Mouse (Mus musculus): ENCODE measurements around the gene Rergl. TPM values are rescaled to one million over a fixed set of nuclear protein-coding genes. Genes with fewer than 3 reads are reported as not detected.

The Rergl gene
- polyA plus RNA-seq, 1 experiment from 2014 or later: 5.4 TPM

DNA sequence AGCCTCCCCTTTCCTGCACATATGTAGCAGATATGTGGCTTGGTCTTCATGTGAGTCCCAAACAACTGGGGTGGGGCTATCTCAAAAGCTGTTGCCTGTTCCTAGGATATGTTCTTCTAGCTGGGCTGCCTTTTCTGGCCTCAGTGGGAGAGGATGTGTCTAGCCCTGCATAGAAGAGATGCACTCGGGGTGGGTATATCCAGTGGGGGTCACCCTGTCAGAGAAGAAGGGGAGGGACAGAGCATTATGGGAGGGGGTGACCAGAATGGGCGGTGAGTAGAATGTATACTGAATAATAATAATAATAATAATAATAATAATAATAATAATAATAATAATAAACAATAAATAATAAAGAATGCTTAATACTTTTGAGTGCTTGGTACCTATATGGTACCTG lies 57.8 kb downstream of the Rergl start:
- ATAC-seq (ENCODE audit: low FRiP score, low TSS enrichment): no peak
- Histone ChIP-seq H3K9ac (replicated peaks; ENCODE audit: low read length) (no peak overlapping the region), H3K4me3 (ENCODE audit: low read length) (no peak overlapping the region), H3K27me3 (ENCODE audit: insufficient read depth, low read length) (no peaks in the 10 kb centered on the region), H3K9me3 (ENCODE audit: low read length) (no peaks in the 10 kb centered on the region), H3K27ac (ENCODE audit: low read length) (no peak overlapping the region), H3K4me1 (ENCODE audit: insufficient read depth, low read length) (no peaks in the 10 kb centered on the region), H3K4me2 (replicated peaks; ENCODE audit: low read depth, low read length) (no peak overlapping the region), H3K36me3 (ENCODE audit: insufficient read depth, low read length) (no peaks in the 10 kb centered on the region)
- 91% methylated on average over 2 of the region's 2 CpGs for WGBS

Other genes with a start within 250 kb of the Rergl start
- gene Pik3c2g, start 85.2 kb upstream of the Rergl start, polyA plus RNA-seq (2015; fragmentation: Nextera tagmentation; extraction: Ambion mirVana): 0.29 and 0.41 TPM in 2 replicates